Mouse (Mus musculus) ES-E14 (cell line): Measurements from ENCODE around the gene Tex37. TPM values are rescaled to one million over a fixed set of nuclear protein-coding genes. Genes with fewer than 3 reads are reported as not detected.

Experiments
- DNase-seq: peaks from one replicate; pipeline ENCODE4 v3.0.0-alpha.2; 2013; ENCODE audit warnings: low read depth, low spot score
- H3K27ac ChIP-seq: 2 replicates; pipeline ENCODE4 v1.5.1; 2012; ENCODE audit warnings: low read depth, mild to moderate bottlenecking, low read length, moderate library complexity, mixed read lengths; ENCODE audit not compliant: poor library complexity, insufficient read depth, severe bottlenecking
- H3K36me3 ChIP-seq: 2 replicates; pipeline ENCODE4 v1.6.1; 2012; ENCODE audit warnings: mild to moderate bottlenecking, low read length, moderate library complexity, mixed read lengths; ENCODE audit not compliant: control insufficient read depth, poor library complexity, insufficient read depth, severe bottlenecking
- H3K4me1 ChIP-seq, 2 experiments: fragments of 150-350 bp in 1 of 2; sonication (generic) in 1 of 2; 2 replicates each; pipeline ENCODE4 v1.6.1; 2012; ENCODE audit warnings: low read length in 2 of 2, mild to moderate bottlenecking in 1 of 2, mixed read lengths in 1 of 2; ENCODE audit not compliant: control insufficient read depth in 2 of 2, insufficient read depth in 2 of 2, poor library complexity in 1 of 2
- H3K4me3 ChIP-seq, 2 experiments: fragments of 150-350 bp in 1 of 2; sonication (generic) in 1 of 2; 2 replicates each; pipeline ENCODE4 v1.5.1; 2012; ENCODE audit warnings: low read length in 2 of 2, low read depth in 1 of 2, mild to moderate bottlenecking in 1 of 2, mixed read lengths in 1 of 2; ENCODE audit not compliant: insufficient read depth in 1 of 2, poor library complexity in 1 of 2, severe bottlenecking in 1 of 2
- H3K9ac ChIP-seq: 2 replicates; pipeline ENCODE4 v1.6.1; 2012; ENCODE audit warnings: low read depth, mild to moderate bottlenecking, low read length, mixed read lengths; ENCODE audit not compliant: poor library complexity, insufficient read depth, severe bottlenecking
- H3K9me3 ChIP-seq: fragments of 150-350 bp; sonication (generic); 2 replicates; pipeline ENCODE4 v1.6.1; 2012; ENCODE audit warnings: low read depth, mild to moderate bottlenecking, low read length; ENCODE audit not compliant: control insufficient read depth, insufficient read depth
- CHD2 ChIP-seq: IDR thresholded peaks from 2 replicates; pipeline ENCODE4 v1.6.1; 2014; ENCODE audit warnings: mild to moderate bottlenecking, low read depth, low read length, inconsistent platforms
- HCFC1 ChIP-seq: IDR thresholded peaks from 2 replicates; pipeline ENCODE4 v1.6.1; 2012; ENCODE audit warnings: low read length, inconsistent platforms, borderline replicate concordance; ENCODE audit not compliant: insufficient read depth
- MAFK ChIP-seq: IDR thresholded peaks from 2 replicates; pipeline ENCODE4 v1.6.1; 2014; ENCODE audit warnings: mild to moderate bottlenecking, low read depth, low read length, inconsistent platforms; ENCODE audit not compliant: insufficient read depth
- ZC3H11A ChIP-seq: IDR thresholded peaks from 2 replicates; pipeline ENCODE4 v1.6.1; 2012; ENCODE audit warnings: low read depth, mild to moderate bottlenecking, inconsistent platforms, low read length, borderline replicate concordance
- ZNF384 ChIP-seq: IDR thresholded peaks from 2 replicates; pipeline ENCODE4 v1.6.1; 2012; ENCODE audit warnings: low read depth, low read length, inconsistent platforms
- in situ Hi-C, 2 experiments: fragments of 600-800 bp; cut with MboI; formaldehyde crosslinking; loops; one replicate each; pipeline ENCODE4 v1.15.1; 2025; ENCODE audit warnings: low sequenced_read_pairs in 2 of 2, inconsistent platforms in 1 of 2; ENCODE audit not compliant: unreplicated experiment in 2 of 2
- total RNA-seq: library from RNA; depleted of rRNA; stranded (reverse); fragments of 300-350 nt; gene quantifications from 2 replicates; pipeline ENCODE4 v1.2.3, GENCODE M21; 2012

The Tex37 gene
- total RNA-seq, 1 experiment = not detected

DNA sequence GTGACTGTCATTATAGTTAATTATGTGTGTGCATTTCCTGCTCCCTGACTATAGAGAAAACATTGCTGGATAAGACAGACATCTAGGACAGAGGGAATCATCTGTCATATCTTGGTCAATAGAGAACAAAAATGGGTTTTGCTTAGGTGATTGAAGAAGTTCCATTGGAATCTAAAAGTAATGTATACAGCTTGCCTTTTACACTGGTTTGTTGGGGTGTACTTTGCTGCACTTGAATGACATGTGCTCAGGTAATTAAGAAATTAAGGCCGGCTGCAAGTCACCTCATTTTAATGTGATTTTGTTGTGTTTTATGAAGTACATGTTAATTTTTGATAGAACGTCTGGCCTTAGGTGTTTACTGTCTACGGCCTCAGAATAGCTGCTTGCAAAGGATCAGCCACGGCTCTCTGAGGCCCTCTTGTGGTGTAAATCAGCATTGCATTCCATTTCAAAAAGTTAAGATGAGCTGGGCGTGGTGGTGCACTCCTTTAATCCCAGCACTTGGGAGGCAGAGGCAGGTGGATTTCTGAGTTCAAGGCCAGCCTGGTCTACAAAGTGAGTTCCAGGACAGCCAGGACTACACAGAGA lies 37.9 kb downstream of the Tex37 start:
- Histone ChIP-seq H3K36me3 (peaks cover 3% of the 10 kb centered on the region; the same call in 1 of the 2 replicates), H3K27ac (no peak overlapping the region), H3K9ac (no peak overlapping the region), H3K9me3 (no peaks in the 10 kb centered on the region), H3K4me1 (no peaks in the 10 kb centered on the region), H3K4me3 (no peak overlapping the region)
- in situ Hi-C loops = no loop called here
- TF ChIP-seq HCFC1 (no peak), ZC3H11A (no peak), CHD2 (no peak), MAFK (no peak), ZNF384 (no peak)
- peak; percentile 72 for DNase-seq

DNA sequence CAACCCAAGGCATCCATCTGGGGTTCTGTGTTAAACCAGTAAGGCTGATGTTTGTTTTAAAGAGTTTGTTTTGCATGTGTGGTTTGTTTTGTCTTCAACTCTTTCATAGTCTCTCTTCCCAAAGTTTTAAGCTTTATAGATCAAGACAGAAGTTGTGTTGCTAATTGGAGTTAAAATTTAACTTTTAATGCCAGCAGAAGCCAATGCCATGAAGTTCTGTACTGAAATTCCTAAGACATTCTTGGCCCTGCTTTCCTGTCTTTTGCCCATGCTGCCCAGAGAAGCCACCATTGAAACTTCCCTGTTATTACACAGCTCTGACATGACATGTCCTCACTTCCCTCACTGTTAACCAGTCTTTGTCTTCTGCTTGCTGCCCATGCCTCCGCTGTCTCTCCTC lies 43.7 kb downstream of the Tex37 start:
- Histone ChIP-seq H3K9ac (no peak overlapping the region), H3K36me3 (no peaks in the 10 kb centered on the region), H3K9me3 (no peaks in the 10 kb centered on the region), H3K4me1 (no peaks in the 10 kb centered on the region), H3K4me3 (no peak overlapping the region), H3K27ac (no peak overlapping the region)
- in situ Hi-C loops = no loop called here
- no peak for DNase-seq
- no peak for TF ChIP-seq ZNF384
- no peak for TF ChIP-seq MAFK
- no peak for TF ChIP-seq CHD2
- no peak for TF ChIP-seq ZC3H11A
- no peak for TF ChIP-seq HCFC1

DNA sequence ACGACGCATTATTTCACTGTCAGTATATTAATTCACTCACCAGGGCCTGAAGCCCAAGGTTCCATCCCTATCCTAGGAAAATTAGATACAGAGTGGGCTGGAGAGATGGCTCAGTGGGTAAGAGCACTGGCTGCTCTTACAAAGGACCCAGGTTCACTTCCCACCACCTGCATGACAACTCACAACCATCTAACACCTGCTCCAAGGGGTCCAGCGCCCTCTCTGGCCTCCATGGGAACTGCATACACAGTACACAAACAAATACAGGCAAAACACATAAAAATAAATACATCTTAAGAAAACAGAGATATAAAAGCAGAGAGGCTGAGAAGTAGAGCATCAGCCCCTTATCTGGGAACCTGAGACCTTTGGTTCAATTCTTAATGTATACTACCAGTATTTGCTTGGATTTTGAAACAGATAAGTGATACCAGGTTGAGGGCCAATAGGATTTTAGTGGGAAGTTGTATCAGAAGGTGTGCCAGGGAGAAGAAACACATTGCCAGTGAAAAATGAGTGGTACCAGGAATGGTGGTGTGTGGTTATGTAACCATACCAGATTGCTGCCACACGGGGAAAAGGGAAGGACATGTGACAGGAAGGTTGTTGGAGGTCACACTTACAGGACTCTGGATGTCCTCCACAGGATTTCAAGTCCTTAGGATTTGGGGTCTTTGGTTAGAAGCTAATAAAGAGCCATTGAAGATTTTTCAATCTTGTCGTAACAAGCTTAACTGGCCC lies 44.5 kb downstream of the Tex37 start:
- no peak overlapping the region for H3K9ac ChIP-seq
- H3K4me1 ChIP-seq = no peaks in the 10 kb centered on the region
- H3K4me3 ChIP-seq = no peak overlapping the region
- in situ Hi-C loops = no loop called here
- TF ChIP-seq CHD2 = no peak
- no peak for TF ChIP-seq ZNF384
- no peak for TF ChIP-seq MAFK
- TF ChIP-seq ZC3H11A = no peak
- no peak for TF ChIP-seq HCFC1
- peak; percentile 35 for DNase-seq
- no peaks in the 10 kb centered on the region for H3K36me3 ChIP-seq
- H3K27ac ChIP-seq = no peak overlapping the region
- no peaks in the 10 kb centered on the region for H3K9me3 ChIP-seq

DNA sequence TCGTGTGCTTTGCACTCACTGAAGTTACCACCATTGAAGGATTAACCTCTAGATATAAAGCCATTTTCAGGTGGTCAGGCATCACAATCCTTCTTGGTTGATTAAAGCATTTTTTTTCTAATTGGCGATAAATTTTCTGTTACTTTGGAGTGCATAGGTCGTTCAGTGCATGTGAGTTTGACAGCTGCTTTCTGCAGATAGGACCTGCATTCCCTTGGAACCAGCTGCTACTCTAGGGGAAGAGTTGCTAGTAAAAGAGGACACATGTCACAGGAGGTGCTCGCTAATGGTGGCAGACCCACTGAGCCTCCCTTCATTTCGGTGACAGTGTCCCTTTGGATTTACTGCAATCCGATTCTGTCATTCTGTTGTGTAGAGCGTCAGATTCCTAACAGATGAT lies 46.2 kb downstream of the Tex37 start:
- Histone ChIP-seq H3K9ac (no peak overlapping the region), H3K27ac (no peak overlapping the region), H3K4me1 (no peaks in the 10 kb centered on the region), H3K4me3 (no peak overlapping the region), H3K36me3 (no peaks in the 10 kb centered on the region), H3K9me3 (no peaks in the 10 kb centered on the region)
- DNase-seq = no peak
- in situ Hi-C loops = no loop called here
- no peak for TF ChIP-seq CHD2
- TF ChIP-seq ZNF384 = no peak
- no peak for TF ChIP-seq ZC3H11A
- no peak for TF ChIP-seq MAFK
- no peak for TF ChIP-seq HCFC1

DNA sequence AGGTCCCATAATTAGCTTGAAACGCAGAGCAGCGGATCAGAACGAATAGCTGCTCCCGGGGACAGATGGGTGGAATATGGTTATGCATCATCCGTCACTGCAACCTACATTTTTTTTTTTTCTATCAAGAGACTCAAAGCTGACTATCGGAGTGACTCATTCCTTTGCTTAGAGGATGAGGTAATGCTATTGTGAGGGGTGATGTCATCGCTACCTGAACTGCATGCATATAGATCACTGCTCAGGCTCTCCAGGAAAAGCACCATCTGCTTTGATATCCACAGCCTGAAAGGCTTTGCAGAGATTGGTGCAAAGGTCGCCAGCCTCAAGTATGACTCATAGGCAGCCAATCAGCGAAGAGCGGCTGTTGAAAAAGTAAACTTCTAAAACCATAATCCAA lies 46.6 kb downstream of the Tex37 start:
- DNase-seq = peak; percentile 16
- in situ Hi-C loops = no loop called here
- H3K9me3 ChIP-seq = no peaks in the 10 kb centered on the region
- no peaks in the 10 kb centered on the region for H3K4me1 ChIP-seq
- no peak overlapping the region for H3K27ac ChIP-seq
- no peak overlapping the region for H3K9ac ChIP-seq
- TF ChIP-seq ZC3H11A = no peak
- TF ChIP-seq ZNF384 = 0 out of 2 replicates have a peak, but pooled peaks have one; percentile 23
- no peaks in the 10 kb centered on the region for H3K36me3 ChIP-seq
- no peak overlapping the region for H3K4me3 ChIP-seq
